Mouse (Mus musculus) G1E (cell line): Measurements from ENCODE around the gene Kcnh7. TPM values are rescaled to one million over a fixed set of nuclear protein-coding genes. Genes with fewer than 3 reads are reported as not detected.

Source experiments
- ATAC-seq: 2 replicates; pipeline ENCODE4 v1.8.0; 2016; ENCODE audit warnings: mild to moderate bottlenecking; ENCODE audit not compliant: insufficient number of reproducible peaks, poor library complexity, low FRiP score, severe bottlenecking; ENCODE audit errors: extremely low read depth
- DNase-seq: peaks from one replicate; pipeline ENCODE4 v3.0.0; 2012; ENCODE audit warnings: low spot score
- H3K27me3 ChIP-seq: 2 replicates; pipeline ENCODE4 v1.6.1; 2012; ENCODE audit warnings: mild to moderate bottlenecking, low read length, inconsistent platforms; ENCODE audit not compliant: insufficient read depth
- H3K36me3 ChIP-seq: replicated peaks from 2 replicates; pipeline ENCODE3; 2012; ENCODE audit warnings: mild to moderate bottlenecking, inconsistent platforms
- H3K4me1 ChIP-seq: 2 replicates; pipeline ENCODE4 v1.6.1; 2012; ENCODE audit warnings: low read depth, low read length, inconsistent platforms, mixed read lengths; ENCODE audit not compliant: insufficient read depth
- H3K4me3 ChIP-seq: 2 replicates; pipeline ENCODE4 v1.5.1; 2012; ENCODE audit warnings: low read depth, mild to moderate bottlenecking, inconsistent platforms, low read length, moderate library complexity, mixed read lengths
- H3K9me3 ChIP-seq: replicated peaks from 2 replicates; pipeline ENCODE4 v1.6.1; 2012; ENCODE audit warnings: inconsistent platforms
- CTCF ChIP-seq: IDR thresholded peaks from 2 replicates; pipeline ENCODE4 v1.5.1; 2012; ENCODE audit warnings: low read depth, low read length, inconsistent platforms, mixed read lengths
- GATA1 ChIP-seq: IDR thresholded peaks from 2 replicates; pipeline ENCODE4 v1.6.1; 2012; ENCODE audit warnings: borderline replicate concordance, low read length, inconsistent platforms, mixed read lengths
- GATA2 ChIP-seq: IDR thresholded peaks from 2 replicates; pipeline ENCODE4 v1.6.1; 2012; ENCODE audit warnings: low read depth, low read length, inconsistent platforms, borderline replicate concordance
- POLR2AphosphoS5 ChIP-seq: IDR thresholded peaks from 2 replicates; pipeline ENCODE4 v1.6.1; 2012; ENCODE audit warnings: low read depth, low read length, inconsistent platforms; ENCODE audit not compliant: insufficient replicate concordance
- TAL1 ChIP-seq: conservative IDR thresholded peaks from 2 replicates; pipeline ENCODE4 v1.6.1; 2012; ENCODE audit warnings: low read depth, low read length, inconsistent platforms, mixed read lengths
- polyA plus RNA-seq: library from polyadenylated mRNA; stranded (reverse); fragments of >175 nt; gene quantifications from 2 replicates; pipeline ENCODE4 v1.2.3, GENCODE M21; 2012
- total RNA-seq, 2 experiments: library from RNA; stranded (forward) in 1 of 2; stranded (reverse) in 1 of 2; fragments of 200-1000 nt in 1 of 2; fragments of >200 nt in 1 of 2; fragmentation: Nextera tagmentation in 1 of 2; gene quantifications; 2 replicates each; pipeline ENCODE4 v1.2.3; 2014 to 2017

The Kcnh7 gene
- total and polyA plus RNA-seq, 3 experiments: 0.11 TPM; not detected in 2

DNA sequence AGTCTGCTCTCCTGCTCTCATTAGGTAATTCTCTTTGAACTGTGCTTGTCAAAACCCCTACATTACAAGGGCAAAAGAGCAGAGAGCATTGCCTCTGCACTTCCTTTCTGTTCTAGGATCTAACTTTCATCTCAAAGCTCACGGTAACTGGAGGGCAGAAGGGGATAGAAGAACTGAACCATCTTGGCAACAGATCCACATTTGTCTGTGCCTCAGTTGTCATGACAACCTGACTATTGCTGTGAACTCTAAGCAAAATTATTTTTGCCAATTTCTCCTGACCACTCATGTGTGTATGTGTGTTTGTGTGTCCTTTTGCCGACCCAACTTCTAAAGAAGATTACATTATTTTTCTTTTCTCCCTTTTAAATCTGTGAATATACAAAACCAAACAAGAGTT lies 364.9 kb downstream of the Kcnh7 start:
- TF ChIP-seq POLR2AphosphoS5 (no peak), GATA2 (no peak), TAL1 (no peak), CTCF (no peak), GATA1 (no peak)
- Histone ChIP-seq H3K4me3 (no peak overlapping the region), H3K36me3 (no peaks in the 10 kb centered on the region), H3K27me3 (no peaks in the 10 kb centered on the region), H3K9me3 (no peaks in the 10 kb centered on the region), H3K4me1 (no peaks in the 10 kb centered on the region)
- ATAC-seq: no peak
- no peak for DNase-seq

DNA sequence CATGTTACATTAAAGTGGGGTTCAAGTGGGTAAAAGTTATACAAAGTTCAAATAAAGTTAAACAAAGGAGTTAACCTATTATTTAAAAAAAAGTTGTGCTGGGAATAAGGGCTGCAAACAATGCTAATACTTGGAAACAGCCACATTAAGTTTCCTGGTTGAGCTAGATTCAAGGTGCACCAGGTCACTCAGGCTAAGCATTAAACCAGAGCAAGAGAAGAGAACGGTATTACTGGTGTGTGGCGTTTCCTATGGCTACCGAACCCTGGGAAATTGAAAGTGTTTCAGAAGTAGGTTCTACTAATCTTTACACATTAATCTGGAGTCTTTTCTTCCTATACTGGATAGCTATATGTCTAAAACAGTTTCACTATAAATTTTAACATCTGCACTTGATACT lies 368.1 kb downstream of the Kcnh7 start:
- ATAC-seq: no peak

DNA sequence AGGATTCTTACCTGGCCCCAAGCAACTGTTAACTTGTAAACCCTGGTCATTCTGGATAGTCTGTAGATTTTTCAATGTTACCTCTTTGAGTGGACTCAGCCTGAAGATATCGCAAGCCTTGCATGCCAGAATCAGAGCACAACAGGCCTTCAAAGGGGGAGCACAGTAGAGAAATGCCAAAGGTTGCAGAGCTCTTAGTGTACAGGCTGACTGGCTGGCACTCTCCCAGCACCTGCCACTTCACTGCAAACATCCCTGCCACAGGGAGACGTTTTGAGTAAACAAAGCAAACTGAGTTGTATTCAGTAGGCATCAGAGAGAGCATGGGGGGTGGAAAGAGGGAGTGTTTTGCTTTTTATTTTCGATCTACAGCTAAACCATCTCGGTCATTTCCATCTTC lies 375.3 kb downstream of the Kcnh7 start:
- no peak for TF ChIP-seq GATA2
- H3K4me1 ChIP-seq: no peaks in the 10 kb centered on the region

More for the DNA sequence above, 368.1 kb downstream of the Kcnh7 start:
- Histone ChIP-seq H3K9me3 (no peaks in the 10 kb centered on the region), H3K27me3 (no peaks in the 10 kb centered on the region), H3K4me3 (no peak overlapping the region), H3K4me1 (no peaks in the 10 kb centered on the region), H3K36me3 (no peaks in the 10 kb centered on the region)
- no peak for DNase-seq
- TF ChIP-seq GATA1 (no peak), GATA2 (no peak)

GRCm38 (mm10) chr2:62807476-62807882 lies 376.6 kb downstream of the Kcnh7 start:
- Histone ChIP-seq H3K4me1 (no peaks in the 10 kb centered on the region), H3K4me3 (no peak overlapping the region), H3K27me3 (no peaks in the 10 kb centered on the region), H3K9me3 (no peaks in the 10 kb centered on the region), H3K36me3 (no peaks in the 10 kb centered on the region)
- no peak for ATAC-seq
- TF ChIP-seq POLR2AphosphoS5: no peak
- no peak for TF ChIP-seq CTCF
- no peak for TF ChIP-seq GATA1
- no peak for TF ChIP-seq TAL1
- no peak for TF ChIP-seq GATA2
- no peak for DNase-seq

More for the DNA sequence above, 375.3 kb downstream of the Kcnh7 start:
- H3K4me3 ChIP-seq: no peak overlapping the region
- no peak for ATAC-seq
- no peaks in the 10 kb centered on the region for H3K27me3 ChIP-seq
- H3K9me3 ChIP-seq: no peaks in the 10 kb centered on the region
- no peaks in the 10 kb centered on the region for H3K36me3 ChIP-seq
- no peak for DNase-seq

- no peak overlapping the region for H3K4me3 ChIP-seq
- H3K9me3 ChIP-seq: no peaks in the 10 kb centered on the region
- no peak for DNase-seq
- no peak for TF ChIP-seq CTCF
- TF ChIP-seq GATA2: no peak
- no peak for TF ChIP-seq TAL1
- no peak for TF ChIP-seq POLR2AphosphoS5
- TF ChIP-seq GATA1: no peak
- H3K4me1 ChIP-seq: no peaks in the 10 kb centered on the region
- no peaks in the 10 kb centered on the region for H3K36me3 ChIP-seq
- H3K27me3 ChIP-seq: peaks cover 4% of the 10 kb centered on the region; the same call in 1 of the 2 replicates
- ATAC-seq: no peak
Observed at GRCm38 (mm10) chr2:62806931-62807330, 377.2 kb downstream of the Kcnh7 start.

- ATAC-seq (no peak), DNase-seq (no peak)
- H3K36me3 ChIP-seq: no peaks in the 10 kb centered on the region
- no peak for TF ChIP-seq POLR2AphosphoS5
- H3K4me1 ChIP-seq: no peaks in the 10 kb centered on the region
- H3K4me3 ChIP-seq: no peak overlapping the region
- H3K9me3 ChIP-seq: no peaks in the 10 kb centered on the region
- peaks cover 7% of the 10 kb centered on the region; the same call in 1 of the 2 replicates for H3K27me3 ChIP-seq
Observed at GRCm38 (mm10) chr2:62804030-62804429, 380.1 kb downstream of the Kcnh7 start.

DNA sequence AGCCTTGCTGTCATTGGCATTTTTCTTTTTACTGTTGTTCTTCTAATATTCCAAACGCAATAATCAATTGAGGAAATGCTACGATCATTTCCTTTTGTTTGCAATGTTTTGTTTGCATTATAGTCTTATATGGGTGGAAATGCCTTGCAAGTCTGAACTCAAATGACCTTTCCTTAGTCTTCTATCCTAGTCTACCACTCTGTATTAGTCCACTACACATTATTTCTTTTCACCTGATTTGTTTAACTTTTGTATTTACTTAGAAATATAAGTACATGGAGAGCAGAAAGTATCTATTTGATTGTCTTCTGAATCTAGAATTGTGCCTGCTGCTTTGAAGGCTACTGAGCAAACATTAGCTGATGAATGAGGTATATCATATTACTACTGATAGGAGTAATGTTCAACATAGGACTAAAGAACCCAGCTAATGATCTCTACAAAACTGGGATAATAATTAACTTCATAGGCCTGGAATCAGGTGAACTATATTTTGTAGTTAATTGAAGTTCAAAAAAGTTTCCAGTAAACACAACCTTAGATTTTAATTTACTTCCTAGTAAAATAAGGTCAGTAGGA lies 399.5 kb downstream of the Kcnh7 start:
- ATAC-seq: no peak

More for the DNA sequence above, 399.5 kb downstream of the Kcnh7 start:
- H3K9me3 ChIP-seq: no peaks in the 10 kb centered on the region
- H3K4me3 ChIP-seq: no peak overlapping the region
- H3K36me3 ChIP-seq: no peaks in the 10 kb centered on the region
- no peaks in the 10 kb centered on the region for H3K4me1 ChIP-seq
- TF ChIP-seq POLR2AphosphoS5: no peak
- TF ChIP-seq GATA2: no peak
- no peak for TF ChIP-seq TAL1
- no peak for TF ChIP-seq CTCF
- TF ChIP-seq GATA1: no peak
- no peak for DNase-seq
- H3K27me3 ChIP-seq: no peaks in the 10 kb centered on the region
